Mouse (Mus musculus): ENCODE measurements around the gene Gsk3a. TPM values are rescaled to one million over a fixed set of nuclear protein-coding genes. Genes with fewer than 3 reads are reported as not detected.
"Not testable (repeated sequence)": the region's sequence is repeated elsewhere in the genome, so short reads cannot be mapped to it uniquely, and the experiment has no call there.

Gsk3a gene
- total RNA-seq, 2 experiments from 2014 or later, result 74.3 to 122 TPM

GRCm38 (mm10) chr7:25273259-25274241 is 35.9 kb upstream of the Gsk3a start:
- ATAC-seq (replicated peaks; ENCODE audit: low FRiP score, poor library complexity, severe bottlenecking), result peak; percentile 43

GRCm38 (mm10) chr7:25272445-25273258 is 35.0 kb upstream of the Gsk3a start:
- no peak for ATAC-seq (replicated peaks; ENCODE audit: low FRiP score, poor library complexity, severe bottlenecking)

- no peak for ATAC-seq (replicated peaks; ENCODE audit: low FRiP score, poor library complexity, severe bottlenecking)
Measured at GRCm38 (mm10) chr7:25271651-25272444, 34.2 kb upstream of the Gsk3a start.

GRCm38 (mm10) chr7:25270652-25271633 is 33.3 kb upstream of the Gsk3a start:
- no peak for ATAC-seq (replicated peaks; ENCODE audit: low FRiP score, poor library complexity, severe bottlenecking)

- no peak for ATAC-seq (replicated peaks; ENCODE audit: low FRiP score, poor library complexity, severe bottlenecking)
Measured at GRCm38 (mm10) chr7:25269545-25270271, 32.1 kb upstream of the Gsk3a start.

- no peak for ATAC-seq (replicated peaks; ENCODE audit: low FRiP score, poor library complexity, severe bottlenecking)
Measured at GRCm38 (mm10) chr7:25269029-25269428, 31.4 kb upstream of the Gsk3a start.

GRCm38 (mm10) chr7:25268588-25268987 is 30.9 kb upstream of the Gsk3a start:
- ATAC-seq (replicated peaks; ENCODE audit: low FRiP score, poor library complexity, severe bottlenecking), result no peak

- ATAC-seq (replicated peaks; ENCODE audit: low FRiP score, poor library complexity, severe bottlenecking), result peak; percentile 81
Measured at GRCm38 (mm10) chr7:25267751-25268463, 30.3 kb upstream of the Gsk3a start.

GRCm38 (mm10) chr7:25267301-25267750 is 29.7 kb upstream of the Gsk3a start, which contains the start of gene Cic:
Gene Cic (plus strand): TSS chr7:25267704.
- ATAC-seq (replicated peaks; ENCODE audit: low FRiP score, poor library complexity, severe bottlenecking), result peak; percentile 80

GRCm38 (mm10) chr7:25266180-25266962 is 28.7 kb upstream of the Gsk3a start:
- no peak for ATAC-seq (replicated peaks; ENCODE audit: low FRiP score, poor library complexity, severe bottlenecking)

GRCm38 (mm10) chr7:25265743-25266142 is 28.1 kb upstream of the Gsk3a start:
- ATAC-seq (replicated peaks; ENCODE audit: low FRiP score, poor library complexity, severe bottlenecking), result not testable (repeated sequence)

GRCm38 (mm10) chr7:25263968-25264870 is 26.6 kb upstream of the Gsk3a start:
- no peak for ATAC-seq (replicated peaks; ENCODE audit: low FRiP score, poor library complexity, severe bottlenecking)

- ATAC-seq (replicated peaks; ENCODE audit: low FRiP score, poor library complexity, severe bottlenecking), result no peak
Measured at GRCm38 (mm10) chr7:25261896-25262295, 24.2 kb upstream of the Gsk3a start.

GRCm38 (mm10) chr7:25251822-25252221 is 14.2 kb upstream of the Gsk3a start:
- ATAC-seq (replicated peaks; ENCODE audit: low FRiP score, poor library complexity, severe bottlenecking), result no peak

GRCm38 (mm10) chr7:25251071-25251791 is 13.6 kb upstream of the Gsk3a start:
- no peak for ATAC-seq (replicated peaks; ENCODE audit: low FRiP score, poor library complexity, severe bottlenecking)

All from erythroid progenitor cell, adult 5-6 weeks (primary cell).